Mouse (Mus musculus): ENCODE results near the gene Dennd5b.
A peak's percentile ranks its signal among the peaks of the same experiment; 100 is the strongest.

The Dennd5b gene

DNA sequence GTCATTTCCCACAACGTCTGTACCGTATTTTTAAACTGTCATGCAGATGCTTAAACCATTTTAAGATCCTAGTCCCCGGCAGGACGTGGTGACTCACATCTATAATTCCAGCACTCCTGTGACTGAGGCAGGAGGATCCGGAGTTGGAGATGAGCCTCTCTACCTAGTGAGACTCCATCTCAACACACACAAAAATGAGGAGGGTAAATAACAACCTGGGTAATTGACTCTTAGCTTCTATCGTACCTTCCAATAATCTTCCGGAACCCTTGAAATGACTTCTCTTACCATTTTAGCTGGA lies 413 bp upstream of the Dennd5b start:
- DNase-seq (ENCODE audit: low read depth, low spot score), result no peak

DNA sequence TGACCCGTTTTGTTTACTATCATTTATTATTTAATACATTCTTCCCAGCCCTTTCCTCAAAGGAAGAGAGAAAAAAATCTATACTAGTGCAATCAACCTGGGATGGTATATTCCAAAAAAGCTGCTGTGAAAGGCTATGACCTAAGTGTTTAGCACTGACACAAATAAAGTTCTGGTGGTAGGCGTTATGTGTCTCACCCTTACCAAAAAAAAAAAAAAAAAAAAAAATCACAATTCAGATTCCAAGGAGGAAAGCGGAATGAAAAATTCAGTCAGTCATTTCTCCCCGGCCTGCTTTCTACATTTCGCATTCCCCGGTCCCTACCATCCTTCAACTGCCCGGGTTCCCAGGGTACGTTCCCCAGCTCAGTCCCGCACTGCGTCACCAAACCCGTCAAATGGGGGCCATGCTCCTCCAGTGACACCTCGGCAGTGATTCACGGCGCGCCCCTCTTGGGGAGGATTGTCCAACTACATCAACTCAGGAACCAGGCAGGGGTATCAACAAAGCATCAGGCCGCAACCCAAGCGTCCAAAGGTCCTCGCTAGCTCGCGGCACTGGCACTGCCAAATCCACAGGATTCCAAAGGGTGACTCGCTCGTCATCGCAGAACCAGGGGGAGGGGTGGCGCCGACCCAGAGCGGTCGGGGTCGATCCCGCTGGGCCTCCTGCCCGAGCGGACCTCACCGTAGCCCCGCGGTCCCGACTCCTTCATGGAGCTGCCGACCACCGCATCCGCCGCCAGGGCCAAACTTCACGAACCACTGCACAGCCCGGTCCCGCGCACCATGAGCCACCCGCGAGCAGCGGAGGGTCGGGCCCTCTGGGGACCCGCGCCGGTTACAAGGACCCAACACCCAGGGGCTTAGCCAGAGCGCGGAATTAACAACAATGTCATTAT lies 1.1 kb downstream of the Dennd5b start:
- DNase-seq (ENCODE audit: low read depth, low spot score), result peak; percentile 68

DNA sequence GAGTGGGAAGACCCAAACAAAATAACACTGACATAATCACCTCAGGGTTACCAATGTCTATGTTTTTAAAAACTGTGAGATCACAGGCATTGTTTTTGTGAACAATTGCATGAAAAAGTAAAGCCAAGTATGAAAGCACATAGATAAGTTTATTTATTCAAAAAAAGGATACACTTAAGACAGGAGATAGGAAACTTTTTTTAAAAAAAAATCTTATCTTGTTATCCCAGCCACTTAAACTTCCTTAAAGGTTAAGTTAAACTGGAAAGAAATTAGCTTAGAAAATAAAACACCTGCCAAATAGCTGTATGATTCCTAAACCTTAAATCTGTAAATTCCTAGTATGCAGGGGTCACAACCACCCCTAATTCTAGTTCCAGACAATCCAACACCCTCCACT lies 2.5 kb downstream of the Dennd5b start:
- DNase-seq (ENCODE audit: low read depth, low spot score), result no peak

DNA sequence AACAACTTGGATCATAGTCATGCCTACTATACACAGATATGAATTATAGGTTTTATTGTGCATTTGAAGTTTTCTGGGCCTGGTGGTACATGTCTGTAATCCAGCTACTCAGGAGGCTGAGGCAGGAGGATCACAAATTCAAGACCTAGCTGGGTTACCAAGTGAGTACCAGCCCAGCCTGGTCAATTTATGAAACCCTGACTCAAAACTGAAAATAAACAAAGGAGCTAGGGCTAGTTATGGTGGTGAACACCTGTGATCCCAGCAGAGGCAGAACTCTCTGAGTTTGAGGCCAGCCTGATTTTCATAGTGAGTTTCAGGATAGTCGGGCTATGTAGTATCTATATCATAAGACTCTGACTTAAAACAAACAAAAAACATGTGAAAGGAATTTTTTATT lies 4.2 kb downstream of the Dennd5b start:
- no peak for DNase-seq (ENCODE audit: low read depth, low spot score)

DNA sequence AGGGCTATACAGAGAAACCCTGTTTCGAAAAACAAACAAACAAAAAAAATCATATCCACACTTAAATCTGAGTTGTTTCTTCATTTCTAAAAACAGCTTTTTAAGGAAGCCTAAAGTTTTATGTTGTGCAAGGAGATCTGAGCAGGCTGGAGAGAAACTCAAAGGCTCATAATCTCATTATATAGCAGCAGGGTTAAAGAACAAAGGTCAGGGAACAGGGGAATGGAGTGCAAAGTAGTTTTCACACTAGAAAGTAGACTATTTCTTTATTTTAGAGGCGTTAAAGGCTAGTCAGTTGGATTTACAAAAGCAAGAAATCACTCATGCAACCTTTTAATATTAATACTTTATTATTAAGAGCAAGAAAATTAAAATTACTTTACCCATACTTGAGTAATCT lies 5.2 kb downstream of the Dennd5b start:
- DNase-seq (ENCODE audit: low read depth, low spot score), result no peak

DNA sequence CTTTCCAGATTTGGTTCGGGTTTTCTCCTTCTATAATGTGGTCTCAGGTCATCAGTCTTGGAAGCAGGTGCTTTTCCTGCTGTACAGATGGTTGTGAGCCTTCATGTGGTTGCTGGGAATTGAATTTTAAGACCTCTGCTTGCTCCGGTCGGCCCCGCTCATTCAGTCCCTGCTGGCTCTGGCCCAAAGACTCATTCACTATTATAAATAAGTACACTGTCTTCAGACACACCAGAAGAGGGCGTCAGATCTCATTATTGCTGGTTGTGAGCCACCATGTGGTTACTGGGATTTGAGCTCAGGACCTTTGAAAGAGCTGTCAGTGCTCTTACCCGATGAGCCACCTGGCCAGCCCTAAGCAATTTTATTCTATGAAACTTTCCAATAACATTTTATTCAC lies 6.1 kb downstream of the Dennd5b start:
- peak; percentile 41 for DNase-seq (ENCODE audit: low read depth, low spot score)

DNA sequence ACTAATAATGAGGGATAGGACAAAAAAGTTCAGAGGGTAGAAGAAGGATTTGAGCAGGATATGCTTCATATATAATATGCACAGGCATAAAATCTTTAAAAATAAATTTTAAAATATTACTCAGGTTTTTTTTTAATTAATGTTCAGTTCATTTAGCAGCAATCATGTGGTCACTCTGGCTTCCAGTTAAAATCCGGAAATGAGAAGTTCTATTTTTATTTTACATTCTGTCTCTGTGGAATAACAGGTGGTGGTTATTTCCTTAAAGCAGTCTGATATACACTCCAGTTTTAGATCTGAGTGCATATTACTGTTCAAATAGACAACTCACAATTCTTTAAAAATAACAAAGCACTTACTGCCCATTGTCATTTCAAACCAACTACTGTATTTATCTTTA lies 6.9 kb downstream of the Dennd5b start:
- no peak for DNase-seq (ENCODE audit: low read depth, low spot score)

DNA sequence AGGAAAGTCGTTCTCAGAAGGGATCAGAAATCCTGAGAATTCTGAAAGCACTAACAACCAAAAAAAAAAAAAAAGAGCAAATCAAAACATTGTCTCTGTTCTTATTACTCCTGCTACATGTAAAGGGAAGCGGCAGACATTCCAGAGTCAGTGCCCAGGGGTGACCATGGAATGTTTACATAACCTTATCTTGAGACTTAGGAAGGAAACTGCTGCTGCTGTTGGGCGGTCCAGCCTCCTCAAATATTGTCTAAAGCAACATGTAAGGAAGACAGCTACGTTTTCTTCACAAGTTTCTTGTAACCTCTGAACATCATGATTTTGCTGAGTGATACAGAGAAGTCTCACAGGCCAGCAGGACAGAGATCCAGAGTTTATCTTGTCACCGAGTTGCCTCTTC lies 8.0 kb downstream of the Dennd5b start:
- DNase-seq (ENCODE audit: low read depth, low spot score), result no peak

DNA sequence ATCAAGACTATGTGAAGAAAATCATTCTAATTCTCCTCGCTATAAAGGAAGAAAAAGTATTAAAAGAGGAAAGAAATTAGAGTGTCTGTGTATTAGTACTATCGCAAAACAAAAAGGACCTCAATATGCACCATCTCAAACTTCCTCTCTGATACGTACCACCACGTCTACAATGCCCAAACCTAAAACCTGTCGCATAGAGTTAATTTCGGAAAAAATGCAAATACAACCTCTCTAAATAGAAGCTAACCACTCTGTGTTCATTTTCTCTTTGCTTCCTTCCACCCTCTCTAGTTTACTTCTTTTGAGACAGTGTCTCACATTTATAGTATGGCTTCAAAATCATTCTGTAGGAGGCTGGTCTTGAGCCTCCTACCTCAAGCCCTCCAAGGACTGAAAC lies 9.1 kb downstream of the Dennd5b start:
- DNase-seq (ENCODE audit: low read depth, low spot score), result no peak

DNA sequence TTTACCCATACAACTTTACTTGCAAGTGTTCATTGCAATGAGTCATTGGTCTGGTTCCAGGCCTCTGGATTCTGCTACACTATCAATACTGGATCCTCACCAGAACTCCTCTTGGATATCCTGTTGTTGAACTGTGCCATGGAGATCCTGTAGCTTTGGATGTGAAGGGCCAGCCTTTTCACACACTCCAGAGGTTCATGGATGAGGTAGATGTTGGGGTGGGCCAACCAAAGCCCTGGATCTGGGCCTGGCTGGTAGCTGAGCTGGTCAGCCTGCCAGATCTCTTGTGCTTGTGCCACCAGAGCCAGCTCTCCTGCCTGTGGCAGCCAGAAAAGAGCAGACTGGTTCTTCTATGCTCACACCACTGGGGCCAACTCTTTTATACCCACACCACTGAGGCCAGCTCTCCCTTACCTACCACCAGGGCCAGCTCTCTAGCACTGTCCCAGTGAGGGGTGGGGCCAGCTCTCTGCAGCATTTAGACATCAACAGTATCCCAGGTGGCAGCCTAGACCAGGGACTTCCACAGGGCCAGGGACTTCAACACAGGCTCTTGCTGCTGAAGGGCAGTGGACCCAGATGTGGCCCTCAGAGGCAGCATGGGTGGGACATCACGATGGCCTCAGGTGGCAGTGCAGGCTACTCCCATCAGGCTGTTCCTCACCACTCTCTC lies 24.2 kb downstream of the Dennd5b start:
- DNase-seq (ENCODE audit: low read depth, low spot score), result no peak

DNA sequence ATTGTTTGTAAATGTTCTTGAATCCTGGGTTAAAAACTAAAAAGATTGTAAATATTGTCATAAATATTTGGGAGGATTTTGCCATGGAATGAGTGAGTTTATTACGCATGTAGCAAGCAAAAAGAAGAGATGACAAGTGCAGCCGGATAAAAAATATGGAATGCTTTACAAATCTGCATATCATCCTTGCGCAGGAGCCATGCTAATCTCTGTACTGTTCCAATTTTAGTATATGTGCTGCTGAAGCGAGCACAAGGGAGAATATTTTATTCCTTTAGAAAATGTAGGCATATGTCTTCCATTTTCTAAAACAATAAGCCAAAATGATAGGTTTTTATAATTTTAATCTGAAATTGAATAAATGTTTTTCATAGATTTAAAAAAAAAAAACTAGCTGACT lies 27.6 kb downstream of the Dennd5b start:
- DNase-seq (ENCODE audit: low read depth, low spot score), result no peak

DNA sequence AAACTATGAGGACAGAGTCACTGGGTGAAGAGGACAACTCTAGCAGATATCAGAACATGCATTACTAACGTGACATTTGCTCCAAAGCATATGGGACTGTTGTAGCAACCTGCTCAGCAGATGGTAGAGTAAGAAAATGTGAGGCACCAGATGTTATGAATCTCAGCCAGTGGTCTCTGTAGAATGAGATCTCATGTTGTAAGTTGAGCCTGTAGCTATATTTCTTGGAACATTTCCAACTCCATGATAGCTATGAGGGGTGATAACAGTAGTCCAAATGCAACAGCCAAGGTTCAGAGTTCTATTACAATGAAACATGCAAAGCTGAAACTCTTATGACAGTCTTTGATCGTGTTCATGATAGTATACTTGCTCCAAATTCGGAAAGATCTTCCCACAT lies 28.6 kb downstream of the Dennd5b start:
- DNase-seq (ENCODE audit: low read depth, low spot score), result no peak

DNA sequence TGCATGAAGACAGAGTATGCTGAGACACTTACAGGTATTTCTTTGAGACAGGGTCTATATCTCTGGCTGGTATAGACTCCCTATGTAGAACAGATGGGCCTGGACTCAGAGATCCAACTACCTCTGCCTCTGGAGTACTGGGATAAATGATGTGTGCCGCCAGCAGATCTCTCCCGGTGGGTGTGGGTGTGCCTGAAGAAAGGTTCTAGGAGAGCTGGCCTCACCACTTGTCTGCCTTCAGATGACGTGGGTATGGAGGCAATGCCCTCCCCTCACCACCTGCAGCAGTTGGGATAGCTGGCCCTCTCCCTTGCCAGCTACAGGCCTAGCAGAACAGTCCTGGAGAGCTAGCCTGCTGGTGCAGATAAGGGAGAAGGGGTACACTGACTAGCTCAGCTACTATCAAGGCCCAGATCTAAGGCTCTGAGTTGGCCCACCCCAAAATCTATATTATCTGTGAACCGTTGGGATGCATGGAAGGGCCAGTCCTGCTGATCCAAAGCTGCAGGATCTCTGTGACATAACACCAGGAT lies 30.8 kb downstream of the Dennd5b start:
- DNase-seq (ENCODE audit: low read depth, low spot score), result no peak

DNA sequence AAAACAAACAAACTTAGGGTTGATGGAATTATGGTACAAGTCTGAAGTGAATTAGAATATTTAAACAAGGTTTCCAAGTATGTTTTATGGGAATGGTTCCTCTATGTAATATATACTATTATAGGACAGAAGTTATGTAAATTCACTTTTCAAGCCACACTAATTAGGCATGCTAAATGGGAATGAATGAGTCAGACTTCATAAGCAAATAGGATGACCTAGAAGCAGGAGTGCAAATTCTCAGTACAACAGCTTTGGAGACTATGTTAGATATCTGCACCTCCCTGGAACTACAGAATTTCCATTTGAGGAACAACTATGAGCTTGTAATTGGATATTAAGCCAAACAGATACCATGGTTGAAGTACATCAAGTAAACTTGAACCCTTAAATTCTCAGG lies 38.1 kb downstream of the Dennd5b start:
- no peak for DNase-seq (ENCODE audit: low read depth, low spot score)

DNA sequence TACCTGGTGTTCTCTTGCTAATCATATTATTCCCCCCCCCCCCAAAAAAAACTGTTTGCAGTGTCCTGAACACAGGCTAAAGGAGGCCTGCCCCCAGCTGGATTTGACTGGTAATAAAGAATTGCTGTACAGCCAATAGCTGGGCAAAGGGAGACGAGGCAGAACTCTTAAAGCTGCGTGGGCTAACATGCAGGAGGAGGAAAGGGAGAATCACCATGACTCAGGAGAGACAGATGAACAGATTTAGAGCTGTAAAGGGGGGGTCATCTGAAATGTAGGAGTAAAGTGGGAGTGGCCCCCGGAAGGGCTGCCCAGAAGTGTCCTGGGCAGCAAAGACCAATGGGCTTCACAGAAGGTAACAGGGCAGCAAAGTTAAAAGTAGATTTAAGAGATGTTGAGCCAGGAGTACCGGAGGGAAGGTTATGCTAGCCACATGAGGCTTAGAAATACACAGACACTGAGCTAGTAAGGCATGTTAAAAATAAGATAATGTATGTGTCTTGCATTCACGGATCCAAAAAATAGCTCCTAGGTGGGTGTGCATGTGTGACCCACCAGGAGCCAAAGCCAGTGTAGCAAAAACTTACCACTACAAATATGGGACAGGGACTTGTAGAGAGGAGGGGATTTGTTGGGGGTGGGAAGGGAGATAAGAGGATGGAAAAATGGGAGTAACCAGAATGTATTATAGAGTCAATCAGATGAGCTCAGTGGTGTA lies 40.7 kb downstream of the Dennd5b start:
- no peak for DNase-seq (ENCODE audit: low read depth, low spot score)

DNA sequence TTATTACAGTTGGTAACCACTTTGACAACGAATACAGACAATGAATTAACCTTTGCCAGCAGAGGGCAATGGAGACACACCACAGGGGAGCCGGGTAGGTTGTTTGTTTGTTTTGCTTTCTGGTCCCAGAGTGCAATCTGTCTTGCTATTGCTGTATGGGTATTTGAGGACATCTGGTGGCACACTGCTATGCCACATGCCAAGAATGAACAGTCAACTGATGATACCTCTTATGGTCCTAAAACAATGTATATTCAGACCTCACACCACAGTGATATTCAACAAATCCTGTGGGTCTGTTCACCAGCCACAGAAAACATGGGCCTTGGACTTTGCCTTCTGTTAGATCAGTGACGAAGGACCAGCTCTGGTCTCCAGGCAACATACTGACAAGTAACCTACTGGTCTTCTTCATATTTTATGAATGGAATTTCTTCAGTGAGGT lies 43.5 kb downstream of the Dennd5b start:
- peak; percentile 45 for DNase-seq (ENCODE audit: low read depth, low spot score)

DNA sequence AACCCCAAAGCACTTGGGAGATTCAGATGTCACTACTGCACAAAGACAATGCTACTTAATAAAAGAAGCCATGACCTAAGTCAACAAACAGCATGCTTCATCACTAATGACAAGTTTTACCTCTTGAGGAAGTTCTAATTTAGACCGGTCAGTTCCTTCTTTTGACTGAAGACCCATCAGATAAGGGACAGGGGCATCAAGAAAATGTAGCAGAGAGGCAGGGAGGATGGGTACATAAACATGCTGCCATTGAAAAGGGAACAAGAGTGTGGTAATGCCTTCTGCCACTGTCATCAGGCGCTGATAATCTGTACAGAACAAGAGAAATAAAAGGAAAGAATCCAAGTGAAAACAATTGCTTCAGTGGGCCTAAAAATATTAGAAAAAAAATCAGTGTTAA lies 46.7 kb downstream of the Dennd5b start:
- no peak for DNase-seq (ENCODE audit: low read depth, low spot score)

DNA sequence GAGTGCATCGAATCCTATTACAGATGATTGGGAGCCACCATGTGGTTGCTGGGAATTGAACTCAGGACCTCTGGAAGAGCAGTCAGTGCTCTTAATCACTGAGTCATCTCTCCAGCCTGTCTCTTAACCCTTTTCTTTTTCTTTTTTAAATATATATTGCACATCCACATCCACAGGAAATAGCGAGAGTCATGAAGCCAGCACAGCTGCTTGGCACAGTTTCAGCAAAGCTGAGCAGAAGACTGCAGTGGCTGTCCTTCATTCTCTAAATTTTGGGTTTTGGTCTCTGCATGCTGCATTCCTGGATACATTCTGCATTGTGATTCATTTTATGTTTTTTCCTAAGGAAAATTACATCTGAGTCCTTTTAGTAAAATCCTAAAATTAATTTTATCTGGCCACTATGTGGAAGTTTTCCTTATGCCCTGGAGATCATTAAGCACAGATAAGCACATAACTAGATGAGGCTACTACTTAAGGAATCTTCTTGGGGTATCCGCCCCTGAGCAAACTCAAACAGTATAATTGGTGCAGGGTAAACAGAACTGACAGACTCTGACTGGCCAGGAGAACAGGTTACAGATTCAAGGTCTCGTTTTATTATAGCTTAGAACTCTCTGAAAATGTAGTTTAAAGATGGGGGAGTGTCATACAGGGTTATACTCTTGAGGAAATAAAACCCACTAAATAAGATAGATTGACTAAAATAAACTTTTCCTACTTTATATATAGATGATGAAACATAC lies 50.3 kb downstream of the Dennd5b start:
- no peak for DNase-seq (ENCODE audit: low read depth, low spot score)

DNA sequence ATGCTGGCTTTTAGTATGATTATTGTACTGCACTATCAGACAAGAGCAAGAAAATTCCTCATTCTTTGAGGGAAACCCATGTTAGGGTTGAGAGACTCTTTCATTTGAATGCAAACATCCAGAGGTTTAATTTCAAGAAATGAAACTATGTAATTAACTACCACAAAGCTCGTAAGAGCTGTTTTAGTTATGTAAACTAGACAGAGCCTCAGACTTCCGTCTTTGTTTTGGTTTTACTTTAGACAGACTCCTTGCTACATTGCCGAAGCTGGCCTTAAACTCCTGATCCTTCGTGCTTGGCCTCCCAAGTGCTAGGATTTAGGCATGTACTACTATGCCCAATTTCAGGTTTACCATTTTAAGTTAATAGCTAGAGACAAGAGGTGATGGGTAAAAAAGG lies 61.4 kb downstream of the Dennd5b start:
- DNase-seq (ENCODE audit: low read depth, low spot score), result no peak

DNA sequence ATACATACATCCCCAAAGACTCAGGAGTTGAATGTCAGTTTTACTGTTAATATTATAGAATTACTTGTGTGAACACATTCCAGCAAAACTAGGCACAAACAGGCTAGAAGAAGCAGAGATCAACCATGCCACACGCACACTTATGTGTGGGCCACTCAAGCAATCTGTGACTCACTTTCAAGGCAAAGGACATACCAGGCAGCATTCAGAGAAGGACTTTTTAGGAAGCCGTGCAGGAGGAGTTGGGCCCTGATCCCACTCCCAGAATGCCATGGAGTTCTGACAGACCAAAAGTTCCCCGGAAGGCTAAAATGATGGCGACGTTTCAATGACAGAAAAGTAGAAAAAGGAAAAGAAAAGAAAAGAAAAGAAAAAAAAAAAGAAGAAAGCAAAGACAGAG lies 69.3 kb downstream of the Dennd5b start:
- DNase-seq (ENCODE audit: low read depth, low spot score), result no peak

DNA sequence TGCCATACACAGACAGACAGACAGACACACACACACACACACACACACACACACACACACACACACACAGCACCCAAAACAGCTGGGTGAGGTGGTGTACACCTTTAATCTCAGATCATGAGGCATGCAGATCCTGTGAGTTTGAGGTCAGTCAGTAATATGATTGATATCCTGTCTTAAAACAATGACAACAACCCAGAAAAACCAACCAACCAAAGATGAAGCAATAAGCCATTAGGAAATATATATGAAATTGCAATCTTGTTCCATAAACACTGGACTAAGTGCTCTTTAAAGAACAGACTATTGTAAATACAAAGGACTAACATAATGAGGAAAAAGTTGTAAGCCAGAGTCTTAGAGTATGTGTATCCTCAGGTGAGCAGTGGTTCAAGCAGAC lies 70.1 kb downstream of the Dennd5b start:
- no peak for DNase-seq (ENCODE audit: low read depth, low spot score)

DNA sequence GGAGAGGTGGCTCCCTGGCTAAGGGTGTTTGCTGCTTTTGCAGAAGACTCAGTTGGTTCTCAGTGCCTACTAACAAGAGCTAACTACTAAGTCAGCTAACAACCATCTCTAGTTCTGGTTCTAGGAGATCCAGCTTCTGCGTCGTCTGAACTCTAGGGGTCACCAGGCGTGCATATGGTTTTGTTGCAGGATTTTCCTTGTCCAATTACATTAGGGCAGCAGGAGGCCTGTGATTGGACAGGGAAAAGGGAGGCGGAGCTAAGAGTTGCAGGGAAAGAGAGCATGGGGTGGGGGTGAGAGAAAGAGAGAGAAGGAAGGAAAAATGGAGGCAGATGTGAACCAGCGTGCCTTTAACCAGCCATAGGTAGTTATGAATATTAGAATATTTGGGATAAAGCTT lies 83.0 kb downstream of the Dennd5b start:
- DNase-seq (ENCODE audit: low read depth, low spot score), result peak; percentile 87
